Mouse (Mus musculus) liver, embryonic 13.5 days (tissue): ENCODE data around the gene Eln. TPM values are rescaled to one million over a fixed set of nuclear protein-coding genes. Genes with fewer than 3 reads are reported as not detected.

Source experiments
- ATAC-seq: fragments of 200-750 bp; cut with Nextera tagmentation; 2 replicates; pipeline ENCODE4 v1.8.0; 2017; ENCODE audit warnings: low read depth, mild to moderate bottlenecking, moderate number of reproducible peaks, moderate library complexity
- DNase-seq: peaks from one replicate; pipeline ENCODE4 v3.0.0; 2022
- H3K27ac ChIP-seq: fragments of 300-500 bp; sonication (generic); 2 replicates; pipeline ENCODE4 v1.5.1; 2015; ENCODE audit warnings: moderate library complexity, mild to moderate bottlenecking, inconsistent platforms
- H3K27me3 ChIP-seq: fragments of 300-500 bp; sonication (generic); 2 replicates; pipeline ENCODE4 v1.6.1; 2015; ENCODE audit warnings: mild to moderate bottlenecking, inconsistent platforms
- H3K36me3 ChIP-seq: fragments of 300-500 bp; sonication (generic); 2 replicates; pipeline ENCODE4 v1.6.1; 2015; ENCODE audit warnings: mild to moderate bottlenecking, inconsistent platforms
- H3K4me1 ChIP-seq: fragments of 300-500 bp; sonication (generic); replicated peaks from 2 replicates; pipeline ENCODE4 v1.6.1; 2015; ENCODE audit warnings: inconsistent platforms
- H3K4me2 ChIP-seq: fragments of 300-500 bp; sonication (generic); 2 replicates; pipeline ENCODE4 v1.6.1; 2015; ENCODE audit warnings: inconsistent platforms, mild to moderate bottlenecking, moderate library complexity
- H3K4me3 ChIP-seq: fragments of 300-500 bp; sonication (generic); replicated peaks from 2 replicates; pipeline ENCODE4 v1.5.1; 2015; ENCODE audit warnings: mild to moderate bottlenecking, inconsistent platforms
- H3K9ac ChIP-seq: fragments of 300-500 bp; sonication (generic); 2 replicates; pipeline ENCODE4 v1.6.1; 2015; ENCODE audit warnings: mild to moderate bottlenecking, inconsistent platforms
- H3K9me3 ChIP-seq: fragments of 300-500 bp; sonication (generic); replicated peaks from 2 replicates; pipeline ENCODE4 v1.6.1; 2016; ENCODE audit warnings: inconsistent platforms
- WGBS: fragments of 180-500 bp; shearing (Covaris S2); methylation state at CpG from one replicate; pipeline ENCODE4 v1.1.7; 2015; ENCODE audit not compliant: insufficient replicate concordance; 5-methylcytosine and 5-hydroxymethylcytosine counted together
- polyA plus RNA-seq: library from polyadenylated mRNA; unstranded; fragments of >200 nt; fragmentation: Nextera tagmentation; extraction: Ambion mirVana; gene quantifications from 2 replicates; pipeline ENCODE4 v1.2.1, GENCODE M21; 2015

Eln gene
- polyA plus RNA-seq, 1 experiment from 2014 or later: 3.5 TPM

DNA sequence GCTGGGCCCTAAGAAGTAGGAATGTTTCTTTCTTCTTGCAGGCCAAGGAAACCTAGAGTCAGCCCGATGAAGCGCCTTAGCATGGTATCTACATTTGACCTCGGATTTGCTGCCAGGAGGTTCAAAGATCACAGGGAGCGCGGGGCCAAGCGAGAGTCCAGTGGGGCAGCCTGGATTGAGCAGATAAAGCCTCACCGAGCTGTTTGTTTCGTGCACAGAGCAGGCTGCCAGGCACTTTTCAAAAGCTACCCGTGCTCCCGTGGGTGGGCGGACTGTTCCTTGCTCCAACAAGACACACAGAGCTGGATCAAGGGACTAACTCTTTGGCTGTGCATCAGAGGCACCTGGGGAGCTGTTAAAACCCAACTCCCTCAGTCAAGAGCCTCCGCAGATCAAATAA is 3.1 kb downstream of the Eln start:
- ATAC-seq: no peak
- Histone ChIP-seq H3K4me2 (0 out of 2 replicates have a peak overlapping the region, but pooled peaks have one; percentile 3), H3K9ac (no peak overlapping the region), H3K36me3 (no peaks in the 10 kb centered on the region), H3K4me3 (no peak overlapping the region), H3K4me1 (peaks cover 9% of the 10 kb centered on the region), H3K27ac (0 out of 2 replicates have a peak overlapping the region, but pooled peaks have one; percentile 4), H3K27me3 (peaks cover 25% of the 10 kb centered on the region; the same call in 1 of the 2 replicates), H3K9me3 (no peaks in the 10 kb centered on the region)
- no peak for DNase-seq
- 35% methylated on average over 12 of the region's 12 CpGs for WGBS

DNA sequence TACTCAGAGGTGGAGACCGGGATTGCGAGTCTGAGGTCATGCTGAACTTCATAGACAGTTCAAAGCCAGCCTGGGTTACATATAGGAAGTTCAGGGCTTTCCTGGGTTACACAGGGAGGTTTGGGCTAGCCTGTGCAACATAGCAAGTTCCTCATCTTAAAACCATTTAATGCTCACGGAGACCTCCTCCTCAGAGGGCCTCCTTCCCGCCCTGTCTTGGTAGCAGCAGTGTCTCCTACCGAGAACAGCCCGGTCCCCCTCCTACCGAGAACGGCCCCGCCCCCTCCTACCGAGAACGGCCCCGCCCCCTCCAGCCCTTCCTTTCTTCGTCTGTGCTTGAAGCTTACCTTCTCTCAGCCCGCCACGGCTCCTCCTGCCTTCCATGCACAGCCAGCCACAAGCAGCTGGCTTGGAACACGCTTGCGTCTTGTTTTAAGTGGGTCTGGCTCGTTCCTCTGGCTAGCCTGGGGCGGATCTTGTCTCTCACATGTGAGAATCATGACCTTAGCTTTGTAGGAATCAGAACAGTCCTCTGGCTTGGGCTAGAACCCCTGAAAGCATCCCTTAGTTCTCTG is 4.8 kb downstream of the Eln start:
- ATAC-seq: no peak
- no peak overlapping the region for H3K4me2 ChIP-seq
- H3K27me3 ChIP-seq: peaks cover 21% of the 10 kb centered on the region; the same call in 1 of the 2 replicates
- peaks cover 6% of the 10 kb centered on the region; the same call in 1 of the 2 replicates for H3K4me1 ChIP-seq
- no peak overlapping the region for H3K9ac ChIP-seq
- no peak for DNase-seq
- no peaks in the 10 kb centered on the region for H3K36me3 ChIP-seq
- no peak overlapping the region for H3K4me3 ChIP-seq
- H3K27ac ChIP-seq: no peak overlapping the region
- 13% methylated on average over 19 of the region's 19 CpGs for WGBS
- no peaks in the 10 kb centered on the region for H3K9me3 ChIP-seq

DNA sequence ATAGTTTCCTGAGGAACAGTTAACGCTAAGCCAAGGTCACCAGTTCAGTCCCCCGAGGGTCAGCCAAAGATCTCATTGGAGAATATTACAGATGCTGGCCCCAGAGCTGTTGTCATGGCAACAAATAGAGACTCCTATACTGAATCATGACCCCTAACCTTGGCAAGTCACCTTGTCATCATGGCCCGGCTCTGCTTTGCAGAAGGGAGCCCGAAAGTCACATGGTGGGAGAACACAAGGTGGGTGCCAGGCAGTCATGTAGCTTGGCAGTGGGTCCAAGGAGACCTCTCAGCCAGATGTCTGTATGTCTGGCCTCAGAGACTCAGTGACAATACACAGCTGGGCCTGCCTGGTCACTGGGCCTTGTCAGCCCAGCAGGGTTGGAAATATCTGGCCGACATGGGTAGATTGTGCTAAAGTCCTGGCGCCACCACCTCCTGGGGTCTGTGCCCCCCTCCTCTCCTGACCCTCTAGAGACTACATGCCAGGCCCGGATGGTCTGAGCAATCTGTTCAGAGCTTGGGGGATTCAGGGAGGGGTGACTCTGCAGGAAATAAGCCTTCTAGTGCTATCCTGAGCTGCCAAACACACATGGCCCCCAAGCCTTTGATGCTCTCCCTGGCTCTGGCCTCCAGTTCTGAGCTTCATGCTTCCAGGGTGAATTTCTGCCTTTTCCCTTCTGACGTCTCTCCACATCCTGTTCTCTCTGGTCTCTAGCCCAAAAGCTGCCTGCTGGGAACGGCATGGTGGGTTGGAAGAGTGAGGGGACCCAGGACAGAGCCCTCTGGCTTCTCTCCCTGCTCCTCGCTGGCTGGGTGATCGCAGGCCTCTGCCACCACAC is 6.4 kb downstream of the Eln start:
- no peak overlapping the region for H3K27ac ChIP-seq
- H3K4me3 ChIP-seq: no peak overlapping the region
- H3K27me3 ChIP-seq: peaks cover 8% of the 10 kb centered on the region; the same call in 1 of the 2 replicates
- DNase-seq (no peak), ATAC-seq (no peak)
- H3K4me1 ChIP-seq: peaks cover 6% of the 10 kb centered on the region; the same call in 1 of the 2 replicates
- H3K4me2 ChIP-seq: no peak overlapping the region
- no peaks in the 10 kb centered on the region for H3K36me3 ChIP-seq
- no peaks in the 10 kb centered on the region for H3K9me3 ChIP-seq
- H3K9ac ChIP-seq: no peak overlapping the region
- 58% methylated on average over 11 of the region's 11 CpGs for WGBS

GRCm38 (mm10) chr5:134739951-134740350 is 7.2 kb downstream of the Eln start:
- peaks cover 3% of the 10 kb centered on the region; the same call in 1 of the 2 replicates for H3K4me1 ChIP-seq
- no peak overlapping the region for H3K27ac ChIP-seq
- no peak overlapping the region for H3K9ac ChIP-seq
- WGBS: 48% methylated on average over 3 of the region's 3 CpGs
- H3K9me3 ChIP-seq: no peaks in the 10 kb centered on the region
- DNase-seq (no peak), ATAC-seq (no peak)
- H3K4me3 ChIP-seq: no peak overlapping the region
- no peak overlapping the region for H3K4me2 ChIP-seq
- H3K36me3 ChIP-seq: no peaks in the 10 kb centered on the region
- 0 out of 2 replicates have a peak, but pooled peaks cover 3% of the 10 kb centered on the region for H3K27me3 ChIP-seq

- no peak for DNase-seq
- no peaks in the 10 kb centered on the region for H3K4me1 ChIP-seq
These were observed 12.2 kb downstream of the Eln start for GRCm38 (mm10) chr5:134734920-134735319.

GRCm38 (mm10) chr5:134734072-134734471 is 13.1 kb downstream of the Eln start:
- H3K9me3 ChIP-seq: no peaks in the 10 kb centered on the region
- H3K27ac ChIP-seq: no peak overlapping the region
- H3K4me3 ChIP-seq: no peak overlapping the region
- no peak overlapping the region for H3K4me2 ChIP-seq
- DNase-seq: no peak
- WGBS: 57% methylated on average over 5 of the region's 5 CpGs
- H3K36me3 ChIP-seq: no peaks in the 10 kb centered on the region
- H3K4me1 ChIP-seq: no peaks in the 10 kb centered on the region
- no peak overlapping the region for H3K9ac ChIP-seq
- no peak for ATAC-seq
- H3K27me3 ChIP-seq: no peaks in the 10 kb centered on the region

More at GRCm38 (mm10) chr5:134734920-134735319, 12.2 kb downstream of the Eln start:
- no peak overlapping the region for H3K4me3 ChIP-seq
- H3K27ac ChIP-seq: no peak overlapping the region
- H3K27me3 ChIP-seq: no peaks in the 10 kb centered on the region
- 74% methylated on average over 2 of the region's 2 CpGs for WGBS
- no peaks in the 10 kb centered on the region for H3K9me3 ChIP-seq
- H3K4me2 ChIP-seq: no peak overlapping the region
- no peaks in the 10 kb centered on the region for H3K36me3 ChIP-seq
- no peak overlapping the region for H3K9ac ChIP-seq
- ATAC-seq: no peak

DNA sequence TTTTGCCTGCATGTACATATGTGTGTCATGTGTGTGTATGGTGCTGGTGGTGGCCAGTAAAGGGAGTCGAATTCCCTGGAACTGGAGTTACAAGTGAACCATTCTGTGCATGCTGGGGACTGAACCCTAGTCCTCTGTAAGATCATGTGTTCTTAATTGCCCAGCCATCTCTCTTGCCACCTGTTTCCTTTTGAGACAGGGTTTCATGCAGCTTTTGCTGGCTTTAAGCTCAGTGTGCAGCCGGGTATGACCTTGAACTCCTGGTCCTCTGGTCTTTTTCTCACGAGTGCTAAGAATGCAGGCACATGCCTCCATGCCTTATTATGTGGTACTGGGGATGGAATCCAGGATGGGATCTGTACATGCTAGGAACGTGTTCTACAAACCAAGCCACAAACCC is 13.9 kb downstream of the Eln start:
- WGBS: 52% methylated on average over 4 of the region's 4 CpGs
- H3K27ac ChIP-seq: no peak overlapping the region
- H3K4me2 ChIP-seq: no peak overlapping the region
- no peak for DNase-seq
- H3K27me3 ChIP-seq: no peaks in the 10 kb centered on the region
- H3K4me1 ChIP-seq: no peaks in the 10 kb centered on the region
- no peak overlapping the region for H3K4me3 ChIP-seq
- no peaks in the 10 kb centered on the region for H3K36me3 ChIP-seq
- no peaks in the 10 kb centered on the region for H3K9me3 ChIP-seq
- no peak for ATAC-seq
- no peak overlapping the region for H3K9ac ChIP-seq

GRCm38 (mm10) chr5:134729124-134729523 is 18.0 kb downstream of the Eln start:
- Histone ChIP-seq H3K4me2 (no peak overlapping the region), H3K4me3 (no peak overlapping the region), H3K27ac (no peak overlapping the region), H3K36me3 (no peaks in the 10 kb centered on the region), H3K27me3 (no peaks in the 10 kb centered on the region), H3K4me1 (no peaks in the 10 kb centered on the region), H3K9me3 (no peaks in the 10 kb centered on the region), H3K9ac (no peak overlapping the region)
- no peak for DNase-seq
- no peak for ATAC-seq
- WGBS: 79% methylated on average over 12 of the region's 12 CpGs

DNA sequence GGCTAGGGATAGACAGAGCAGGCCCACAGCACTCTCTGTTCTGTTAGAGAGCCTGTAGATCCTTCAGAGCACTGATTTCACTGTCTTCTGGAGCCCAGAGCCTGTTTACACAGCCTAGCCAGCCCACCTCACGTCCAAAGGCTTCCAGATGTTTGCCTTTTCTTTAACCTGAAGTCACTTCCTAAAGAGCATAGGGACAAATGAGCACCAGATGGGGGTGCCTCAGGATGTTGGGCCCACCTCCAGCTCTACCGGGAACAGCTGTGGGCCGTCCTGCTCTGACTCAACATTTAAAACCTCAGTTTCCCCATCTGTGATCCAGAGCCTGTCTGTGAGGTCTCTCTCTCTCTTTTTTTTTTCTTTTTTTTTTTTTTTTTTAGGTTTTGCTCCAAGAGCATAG is 18.6 kb downstream of the Eln start:
- Histone ChIP-seq H3K4me2 (no peak overlapping the region), H3K9ac (no peak overlapping the region), H3K9me3 (no peaks in the 10 kb centered on the region), H3K4me3 (no peak overlapping the region), H3K4me1 (no peaks in the 10 kb centered on the region), H3K27me3 (no peaks in the 10 kb centered on the region), H3K27ac (no peak overlapping the region), H3K36me3 (no peaks in the 10 kb centered on the region)
- ATAC-seq (no peak), DNase-seq (no peak)
- WGBS: 65% methylated on average over 3 of the region's 3 CpGs

DNA sequence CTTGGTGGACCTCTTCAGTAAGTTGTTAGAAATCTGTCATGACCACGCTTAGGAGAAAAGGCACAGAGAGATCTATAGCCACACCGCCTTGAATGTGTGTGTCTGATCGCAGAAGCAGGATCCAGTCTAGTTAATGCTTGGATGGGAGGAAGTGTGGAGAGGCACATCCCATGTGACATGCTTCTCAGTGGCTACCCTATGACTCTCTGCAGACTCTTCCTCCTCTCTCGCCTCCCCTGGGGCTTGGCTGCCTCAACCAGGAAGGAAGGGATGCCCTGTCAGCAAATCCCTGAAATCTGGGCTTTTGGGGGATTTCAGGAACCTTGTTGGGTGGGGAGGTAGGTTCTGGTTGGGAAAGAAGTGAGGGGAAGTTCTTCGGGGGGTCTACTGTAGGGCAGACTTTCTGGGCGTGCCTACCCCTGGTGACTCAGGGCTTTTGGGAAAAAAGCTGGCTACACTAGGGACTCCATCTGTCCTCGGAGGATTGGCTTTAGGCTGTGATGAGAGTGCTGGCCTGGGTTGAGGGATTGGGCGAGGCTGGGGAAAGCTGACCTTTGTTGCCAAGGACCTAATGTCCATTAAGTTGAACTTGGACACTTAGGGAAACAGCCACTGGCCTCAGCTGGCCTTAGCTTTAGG is 20.0 kb downstream of the Eln start:
- no peak for ATAC-seq
- H3K9me3 ChIP-seq: no peaks in the 10 kb centered on the region
- H3K27me3 ChIP-seq: no peaks in the 10 kb centered on the region
- WGBS: 45% methylated on average over 8 of the region's 8 CpGs
- no peak overlapping the region for H3K4me2 ChIP-seq
- H3K4me3 ChIP-seq: no peak overlapping the region
- no peak overlapping the region for H3K9ac ChIP-seq
- H3K4me1 ChIP-seq: no peaks in the 10 kb centered on the region
- no peak overlapping the region for H3K27ac ChIP-seq
- no peaks in the 10 kb centered on the region for H3K36me3 ChIP-seq
- DNase-seq: no peak

DNA sequence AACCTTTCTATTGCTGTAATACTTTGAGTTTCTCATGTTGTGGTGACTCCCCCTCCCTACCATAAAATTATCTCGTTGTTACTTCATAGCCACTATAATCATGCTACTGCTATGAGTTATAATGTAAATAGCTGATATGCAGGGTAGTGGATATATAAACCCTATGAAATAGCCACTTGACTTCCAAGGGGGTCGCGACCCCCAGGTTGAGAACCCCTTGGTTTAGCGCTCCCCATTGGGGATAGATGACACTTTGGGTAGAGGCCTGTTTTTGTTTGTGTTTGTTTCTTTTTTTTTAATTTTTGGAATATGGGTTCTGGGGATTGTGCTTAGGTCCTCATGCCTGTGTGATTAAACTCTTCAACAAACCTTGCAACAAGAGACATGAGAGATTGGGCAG is 21.8 kb downstream of the Eln start:
- ATAC-seq: no peak

More for the DNA sequence above, 21.8 kb downstream of the Eln start:
- Histone ChIP-seq H3K4me3 (no peak overlapping the region), H3K27me3 (no peaks in the 10 kb centered on the region), H3K27ac (no peak overlapping the region), H3K36me3 (no peaks in the 10 kb centered on the region), H3K4me1 (no peaks in the 10 kb centered on the region), H3K9me3 (no peaks in the 10 kb centered on the region), H3K4me2 (no peak overlapping the region), H3K9ac (no peak overlapping the region)
- 52% methylated on average over 4 of the region's 4 CpGs for WGBS
- DNase-seq: no peak
